Mouse (Mus musculus): ENCODE measurements at regions not wholly inside any gene's neighbourhood (a gene's known extent, or its start where the extent isn't known, plus 50 kb on each side); places are given as distances from the start of the nearest gene placed in this dataset.
"Not testable (repeated sequence)": the region's sequence is repeated elsewhere in the genome, so short reads cannot be mapped to it uniquely, and the experiment has no call there.

DNA sequence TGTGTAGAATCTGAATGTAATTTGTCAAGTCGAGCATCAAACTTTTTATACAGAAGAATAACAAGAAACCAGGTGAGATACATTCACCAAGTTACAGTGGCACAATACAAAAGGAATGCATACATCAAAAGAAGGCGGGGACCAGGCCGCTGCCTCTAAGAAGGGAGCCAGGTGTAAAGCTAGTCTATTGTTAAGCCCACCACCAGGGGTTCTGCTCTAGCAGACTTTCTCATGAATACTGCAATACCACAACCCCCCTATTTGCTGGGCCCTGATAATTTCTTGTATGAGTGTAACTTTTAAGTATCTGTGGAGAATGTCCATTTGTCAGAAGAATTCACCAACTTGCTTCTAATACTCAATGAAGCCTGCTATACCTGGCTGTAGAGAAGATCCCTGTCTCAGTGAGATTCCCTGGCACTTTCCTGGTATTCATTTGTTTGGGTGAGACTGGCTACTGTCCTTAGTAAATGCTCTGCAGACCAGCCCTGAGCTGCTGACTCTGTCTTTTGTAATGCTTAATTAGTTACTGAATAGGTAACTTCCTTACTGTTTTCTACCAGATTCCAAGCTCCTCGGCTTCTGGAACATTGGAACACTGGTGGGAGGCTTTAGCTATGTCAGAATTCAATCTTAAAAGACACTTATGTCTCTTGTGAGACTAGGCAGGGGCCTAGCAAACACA, 335.7 kb downstream of the Tbl1xr1 start:
- DNase-seq (ENCODE audit: low read depth), result not testable (repeated sequence)

DNA sequence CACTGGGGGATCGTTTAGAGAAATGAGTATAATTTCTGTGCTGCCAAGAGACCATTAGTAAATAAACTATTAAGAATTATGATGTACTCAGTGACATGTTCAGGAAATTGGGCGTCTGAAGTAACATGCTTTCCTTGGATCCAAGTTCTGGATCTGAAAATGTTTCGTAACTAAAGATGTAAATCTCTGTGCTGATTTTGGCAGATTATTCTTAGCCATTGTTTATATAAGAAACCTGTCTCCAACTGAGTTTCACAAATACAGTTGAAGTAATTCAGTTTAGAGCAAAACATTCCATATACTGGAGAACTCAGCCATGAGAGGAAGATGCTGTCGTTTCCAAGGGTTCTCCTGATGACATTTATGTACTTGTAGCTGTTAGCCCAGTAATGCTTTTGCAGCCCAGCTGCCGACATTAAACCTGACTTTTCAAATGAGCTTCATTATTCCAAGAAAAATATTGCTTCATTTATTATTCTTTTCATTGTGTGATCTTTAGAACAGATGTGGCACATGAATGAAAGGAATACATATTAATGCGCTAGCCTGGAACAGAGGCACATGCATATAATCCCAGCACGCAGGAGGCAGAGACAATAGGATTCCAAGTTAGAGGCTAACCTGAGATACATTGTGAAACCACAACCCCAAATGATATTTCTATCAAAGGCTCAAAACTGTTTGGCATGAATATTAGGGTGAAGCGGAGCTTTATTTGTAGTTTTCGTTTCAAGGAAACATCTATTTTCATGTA, 361.8 kb downstream of the Tbl1xr1 start:
- DNase-seq (ENCODE audit: low read depth), result peak; percentile 44
- no peak for TF ChIP-seq POLR2A (IDR thresholded peaks at IDR 0.05; ENCODE audit: borderline replicate concordance, extremely low read depth, insufficient read depth, insufficient read length, poor library complexity, severe bottlenecking)
- no peak for TF ChIP-seq CTCF (IDR thresholded peaks at IDR 0.05; ENCODE audit: borderline replicate concordance, extremely low read depth, insufficient read depth, insufficient read length)

DNA sequence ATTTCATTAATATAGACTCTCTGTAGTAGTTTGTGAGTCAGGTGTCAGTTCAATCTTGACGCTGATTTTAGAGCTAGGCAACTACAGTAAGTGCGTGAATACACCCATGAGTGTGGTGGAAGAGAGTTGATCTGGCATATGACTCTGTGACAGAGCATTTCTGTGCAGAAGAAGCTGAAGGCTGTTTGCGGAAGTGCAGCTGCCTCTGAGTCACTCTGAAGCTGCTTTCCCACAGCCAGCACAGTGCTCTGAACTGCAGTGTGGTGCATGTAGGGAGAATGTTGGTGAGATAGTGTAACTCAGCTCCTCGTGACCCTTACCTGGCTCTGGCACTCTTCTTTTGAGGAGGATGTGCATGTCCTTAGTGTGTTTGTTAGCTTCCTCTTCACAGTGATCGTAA, 394.1 kb downstream of the Tbl1xr1 start:
- no peak for TF ChIP-seq CTCF (IDR thresholded peaks at IDR 0.05; ENCODE audit: borderline replicate concordance, extremely low read depth, insufficient read depth, insufficient read length)
- TF ChIP-seq POLR2A (IDR thresholded peaks at IDR 0.05; ENCODE audit: borderline replicate concordance, extremely low read depth, insufficient read depth, insufficient read length, poor library complexity, severe bottlenecking), result no peak
- DNase-seq (ENCODE audit: low read depth), result no peak

DNA sequence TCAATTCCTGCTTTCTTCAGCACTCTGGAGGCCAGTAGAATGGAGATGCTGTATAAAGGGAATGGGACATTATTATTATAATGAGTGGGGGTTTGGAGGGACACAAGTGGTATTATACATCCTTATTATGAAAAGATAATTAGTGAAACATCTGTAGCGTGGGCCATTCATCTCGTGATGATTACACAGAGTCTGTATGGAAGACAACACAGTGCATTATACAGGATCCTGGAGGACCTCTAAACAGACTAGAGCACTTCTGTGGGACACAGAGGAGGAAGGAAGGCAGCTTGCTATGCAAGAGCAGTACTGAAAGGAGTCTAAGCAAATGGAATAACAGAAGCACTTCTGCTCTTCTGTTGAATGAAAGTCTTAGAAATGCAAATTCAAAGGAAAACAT, 416.1 kb downstream of the Tbl1xr1 start:
- DNase-seq (ENCODE audit: low read depth), result peak; percentile 44

More for the DNA sequence above, 416.1 kb downstream of the Tbl1xr1 start:
- TF ChIP-seq POLR2A (IDR thresholded peaks at IDR 0.05; ENCODE audit: borderline replicate concordance, extremely low read depth, insufficient read depth, insufficient read length, poor library complexity, severe bottlenecking), result no peak
- TF ChIP-seq CTCF (IDR thresholded peaks at IDR 0.05; ENCODE audit: borderline replicate concordance, extremely low read depth, insufficient read depth, insufficient read length), result no peak

Data from brain, embryonic 14.5 days (tissue).